In genomic region chr5:147614659-147615058, GRCm38 (mm10) we compare ENCODE assay signal across 25 mouse cellular contexts.
"Had no signal": no experiment of that assay in that cellular context is flagged by ENCODE, and none has a peak within 500 bp of the region (broad histone marks: within the 10 kb centered on the region; RNA-seq: fewer than 3 reads in every experiment).

No protein-coding gene starts in this region.

- ATAC-seq: hindbrain, embryonic 16.5 days; inflammation-experienced regulatory T-cells, adult 6 months; intestine, embryonic 15.5 days; intestine, postnatal 0 days had no signal

- H3K4me3 ChIP-seq: gastrocnemius, adult 2 months; heart, adult 2 months; heart, embryonic 10.5 days; heart, embryonic 13.5 days; heart, embryonic 15.5 days; hindbrain, embryonic 10.5 days; hindbrain, embryonic 12.5 days; intestine, embryonic 15.5 days; layer of hippocampus, adult 2 months; left cerebral cortex, adult 2 months; limb, embryonic 10.5 days; limb, embryonic 12.5 days had no signal

- H3K36me3 ChIP-seq: heart, embryonic 10.5 days; heart, embryonic 13.5 days; heart, embryonic 15.5 days; hindbrain, embryonic 10.5 days; hindbrain, embryonic 12.5 days; intestine, embryonic 15.5 days; limb, embryonic 10.5 days; limb, embryonic 12.5 days had no signal

- DNase-seq: gastrocnemius, adult 2 months; gastrocnemius, postnatal 10 days; gastrocnemius, postnatal 25 days; heart, adult 2 months; heart, postnatal 4 days; kidney, adult 18-20 months; kidney, adult 8-10 months; kidney, postnatal 10 days; kidney, postnatal 25 days; kidney, postnatal 4 days; liver had no signal

- H3K4me1 ChIP-seq: heart, embryonic 15.5 days; hindbrain, embryonic 10.5 days; hindbrain, embryonic 12.5 days; limb, embryonic 10.5 days; limb, embryonic 12.5 days had no signal

- H3K27ac ChIP-seq: heart, embryonic 10.5 days; heart, embryonic 13.5 days; heart, embryonic 15.5 days; hindbrain, embryonic 10.5 days; hindbrain, embryonic 12.5 days; hindbrain, embryonic 14.5 days; intestine, embryonic 15.5 days; layer of hippocampus, adult 2 months; left cerebral cortex, adult 2 months; limb, embryonic 10.5 days; limb, embryonic 12.5 days had no signal

- H3K9ac ChIP-seq: heart, embryonic 13.5 days; heart, embryonic 15.5 days; hindbrain, embryonic 12.5 days; hindbrain, embryonic 14.5 days; intestine, embryonic 15.5 days; limb, embryonic 12.5 days had no signal

- H3K9me3 ChIP-seq: heart, embryonic 10.5 days; heart, embryonic 13.5 days; heart, embryonic 15.5 days; hindbrain, embryonic 10.5 days; hindbrain, embryonic 12.5 days; intestine, embryonic 15.5 days; limb, embryonic 10.5 days; limb, embryonic 12.5 days had no signal

- H3K27me3 ChIP-seq: heart, embryonic 13.5 days; heart, embryonic 15.5 days; hindbrain, embryonic 12.5 days; intestine, embryonic 15.5 days; limb, embryonic 12.5 days had no signal

- H3K4me2 ChIP-seq: heart, embryonic 13.5 days; heart, embryonic 15.5 days; hindbrain, embryonic 12.5 days; hindbrain, embryonic 14.5 days; intestine, embryonic 15.5 days; limb, embryonic 12.5 days had no signal
